Mouse (Mus musculus) heart, embryonic 15.5 days (tissue): ENCODE results near the gene Foxe3. TPM values are rescaled to one million over a fixed set of nuclear protein-coding genes. Genes with fewer than 3 reads are reported as not detected.

Source experiments
- ATAC-seq: fragments of 200-750 bp; cut with Nextera tagmentation; replicated peaks from 2 replicates; pipeline ENCODE4 v1.8.0; 2017; ENCODE audit warnings: low read depth, moderate TSS enrichment; ENCODE audit not compliant: insufficient number of reproducible peaks, insufficient read depth, low FRiP score
- H3K27ac ChIP-seq: fragments of 300-500 bp; sonication (generic); 2 replicates; pipeline ENCODE4 v1.5.1; 2015; ENCODE audit warnings: mild to moderate bottlenecking, inconsistent platforms
- H3K27me3 ChIP-seq: fragments of 300-500 bp; sonication (generic); 2 replicates; pipeline ENCODE4 v1.6.1; 2015; ENCODE audit warnings: inconsistent platforms
- H3K36me3 ChIP-seq: fragments of 300-500 bp; sonication (generic); 2 replicates; pipeline ENCODE4 v1.6.1; 2015; ENCODE audit warnings: mild to moderate bottlenecking, inconsistent platforms
- H3K4me1 ChIP-seq: fragments of 300-500 bp; sonication (generic); replicated peaks from 2 replicates; pipeline ENCODE4 v1.6.1; 2015; ENCODE audit warnings: inconsistent platforms
- H3K4me2 ChIP-seq: fragments of 300-500 bp; sonication (generic); 2 replicates; pipeline ENCODE4 v1.6.1; 2015; ENCODE audit warnings: inconsistent platforms, mild to moderate bottlenecking, moderate library complexity
- H3K4me3 ChIP-seq: fragments of 300-500 bp; sonication (generic); 2 replicates; pipeline ENCODE4 v1.5.1; 2015; ENCODE audit warnings: mild to moderate bottlenecking, inconsistent platforms
- H3K9ac ChIP-seq: fragments of 300-500 bp; sonication (generic); 2 replicates; pipeline ENCODE4 v1.6.1; 2015; ENCODE audit warnings: mild to moderate bottlenecking, inconsistent platforms
- H3K9me3 ChIP-seq: fragments of 300-500 bp; sonication (generic); replicated peaks from 2 replicates; pipeline ENCODE4 v1.6.1; 2016; ENCODE audit warnings: inconsistent platforms
- WGBS: fragments of 180-500 bp; shearing (Covaris S2); methylation state at CpG from one replicate; pipeline ENCODE4 v1.1.7; 2015; ENCODE audit warnings: mixed read lengths; 5-methylcytosine and 5-hydroxymethylcytosine counted together
- polyA plus RNA-seq: library from polyadenylated mRNA; unstranded; fragments of >200 nt; fragmentation: Nextera tagmentation; extraction: Ambion mirVana; gene quantifications from 2 replicates; pipeline ENCODE4 v1.2.1, GENCODE M21; 2015

Gene Foxe3
- polyA plus RNA-seq, 1 experiment from 2014 or later: not detected

DNA sequence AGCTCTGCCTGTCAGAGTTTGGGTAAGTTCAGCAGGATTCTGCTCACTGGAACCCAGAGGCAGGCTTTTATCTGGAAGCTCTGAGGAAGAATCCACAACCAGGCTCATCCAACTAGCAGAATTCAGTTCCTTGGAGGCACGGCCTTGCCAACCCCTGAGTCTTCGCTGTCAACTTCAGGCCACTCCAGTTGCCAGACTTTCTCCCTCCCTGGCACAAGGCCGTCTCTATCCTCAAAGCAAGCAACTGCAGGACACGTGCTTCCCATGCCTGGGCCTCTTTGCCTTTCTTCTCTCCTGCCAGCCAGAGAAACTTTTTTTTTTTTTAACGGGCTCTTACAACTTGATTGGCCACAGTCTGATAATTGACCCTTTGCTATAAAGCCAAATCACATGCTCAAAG is 19.2 kb upstream of the Foxe3 start:
- Histone ChIP-seq H3K27me3 (peaks cover 31% of the 10 kb centered on the region), H3K36me3 (no peaks in the 10 kb centered on the region), H3K4me2 (no peak overlapping the region), H3K27ac (no peak overlapping the region), H3K4me1 (no peaks in the 10 kb centered on the region), H3K4me3 (no peak overlapping the region), H3K9me3 (no peaks in the 10 kb centered on the region), H3K9ac (no peak overlapping the region)
- ATAC-seq: no peak
- whole genome bisulfite sequencing: 30% methylated on average over 5 of the region's 5 CpGs

- Histone ChIP-seq H3K4me3 (no peak overlapping the region), H3K27me3 (peaks cover 33% of the 10 kb centered on the region), H3K4me2 (no peak overlapping the region), H3K9ac (no peak overlapping the region), H3K36me3 (no peaks in the 10 kb centered on the region), H3K27ac (no peak overlapping the region), H3K9me3 (no peaks in the 10 kb centered on the region), H3K4me1 (no peaks in the 10 kb centered on the region)
- whole genome bisulfite sequencing: 68% methylated on average over 8 of the region's 8 CpGs
- ATAC-seq: no peak
Observed at GRCm38 (mm10) chr4:114942583-114942982, 16.8 kb upstream of the Foxe3 start.

DNA sequence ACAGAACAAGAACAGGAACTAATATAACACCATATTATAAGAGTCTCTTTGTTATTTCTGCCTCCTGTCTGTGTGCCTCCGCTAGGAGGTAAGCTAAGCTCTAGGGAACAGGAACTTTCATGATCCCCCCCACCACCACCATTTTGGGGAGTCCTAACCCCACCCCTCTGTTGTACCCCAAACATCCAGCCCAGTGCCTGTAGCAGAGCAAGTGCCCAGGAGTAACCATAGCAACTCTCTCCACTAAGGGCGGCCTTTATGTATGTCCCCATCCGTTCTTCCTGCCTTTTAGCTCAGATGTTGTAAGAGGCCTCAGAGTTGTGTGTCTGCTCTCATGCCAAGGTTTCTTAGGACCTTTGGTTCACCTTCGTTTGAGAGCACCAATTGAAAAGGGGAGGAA is 16.3 kb upstream of the Foxe3 start:
- Histone ChIP-seq H3K4me3 (no peak overlapping the region), H3K9me3 (no peaks in the 10 kb centered on the region), H3K27ac (no peak overlapping the region), H3K27me3 (peaks cover 35% of the 10 kb centered on the region), H3K36me3 (no peaks in the 10 kb centered on the region), H3K9ac (no peak overlapping the region), H3K4me1 (no peaks in the 10 kb centered on the region), H3K4me2 (no peak overlapping the region)
- WGBS: 61% methylated on average over 4 of the region's 4 CpGs
- ATAC-seq: no peak

- Histone ChIP-seq H3K4me2 (no peak overlapping the region), H3K9me3 (no peaks in the 10 kb centered on the region), H3K4me3 (no peak overlapping the region), H3K27me3 (peaks cover 28% of the 10 kb centered on the region), H3K4me1 (no peaks in the 10 kb centered on the region), H3K36me3 (no peaks in the 10 kb centered on the region), H3K9ac (no peak overlapping the region), H3K27ac (no peak overlapping the region)
- WGBS: 65% methylated on average over 4 of the region's 4 CpGs
- ATAC-seq: no peak
Observed at GRCm38 (mm10) chr4:114941311-114941710, 15.5 kb upstream of the Foxe3 start.

GRCm38 (mm10) chr4:114938248-114938647 is 12.4 kb upstream of the Foxe3 start:
- Histone ChIP-seq H3K4me1 (no peaks in the 10 kb centered on the region), H3K36me3 (no peaks in the 10 kb centered on the region), H3K9ac (no peak overlapping the region), H3K9me3 (no peaks in the 10 kb centered on the region), H3K4me3 (no peak overlapping the region), H3K27me3 (peaks cover 32% of the 10 kb centered on the region), H3K4me2 (no peak overlapping the region), H3K27ac (no peak overlapping the region)
- ATAC-seq: no peak
- 33% methylated on average over 3 of the region's 3 CpGs for WGBS

GRCm38 (mm10) chr4:114937459-114938047 is 11.7 kb upstream of the Foxe3 start:
- no peak for ATAC-seq
- Histone ChIP-seq H3K4me3 (no peak overlapping the region), H3K9me3 (no peaks in the 10 kb centered on the region), H3K27ac (no peak overlapping the region), H3K4me2 (no peak overlapping the region), H3K27me3 (peaks cover 39% of the 10 kb centered on the region), H3K9ac (no peak overlapping the region), H3K4me1 (no peaks in the 10 kb centered on the region), H3K36me3 (no peaks in the 10 kb centered on the region)
- WGBS: 64% methylated on average over 4 of the region's 4 CpGs

GRCm38 (mm10) chr4:114934188-114934587 is 8.4 kb upstream of the Foxe3 start:
- H3K4me1 ChIP-seq: no peaks in the 10 kb centered on the region
- H3K4me3 ChIP-seq: no peak overlapping the region
- H3K27ac ChIP-seq: no peak overlapping the region
- peaks cover 59% of the 10 kb centered on the region for H3K27me3 ChIP-seq
- no peak for ATAC-seq
- H3K4me2 ChIP-seq: no peak overlapping the region
- WGBS: 82% methylated on average over 6 of the region's 6 CpGs
- no peak overlapping the region for H3K9ac ChIP-seq
- no peaks in the 10 kb centered on the region for H3K9me3 ChIP-seq
- no peaks in the 10 kb centered on the region for H3K36me3 ChIP-seq

GRCm38 (mm10) chr4:114932747-114933146 is 6.9 kb upstream of the Foxe3 start:
- no peak for ATAC-seq
- no peaks in the 10 kb centered on the region for H3K9me3 ChIP-seq
- 81% methylated on average over 4 of the region's 4 CpGs for WGBS
- H3K4me2 ChIP-seq: no peak overlapping the region
- no peak overlapping the region for H3K9ac ChIP-seq
- H3K4me3 ChIP-seq: no peak overlapping the region
- no peak overlapping the region for H3K27ac ChIP-seq
- H3K36me3 ChIP-seq: no peaks in the 10 kb centered on the region
- H3K4me1 ChIP-seq: no peaks in the 10 kb centered on the region
- H3K27me3 ChIP-seq: peaks cover 65% of the 10 kb centered on the region

GRCm38 (mm10) chr4:114929155-114929554 is 3.3 kb upstream of the Foxe3 start:
- Histone ChIP-seq H3K27ac (no peak overlapping the region), H3K9ac (no peak overlapping the region), H3K4me1 (peaks cover 14% of the 10 kb centered on the region), H3K9me3 (no peaks in the 10 kb centered on the region), H3K36me3 (no peaks in the 10 kb centered on the region), H3K4me3 (no peak overlapping the region), H3K27me3 (peaks cover 86% of the 10 kb centered on the region), H3K4me2 (no peak overlapping the region)
- WGBS: 41% methylated on average over 15 of the region's 15 CpGs
- no peak for ATAC-seq

DNA sequence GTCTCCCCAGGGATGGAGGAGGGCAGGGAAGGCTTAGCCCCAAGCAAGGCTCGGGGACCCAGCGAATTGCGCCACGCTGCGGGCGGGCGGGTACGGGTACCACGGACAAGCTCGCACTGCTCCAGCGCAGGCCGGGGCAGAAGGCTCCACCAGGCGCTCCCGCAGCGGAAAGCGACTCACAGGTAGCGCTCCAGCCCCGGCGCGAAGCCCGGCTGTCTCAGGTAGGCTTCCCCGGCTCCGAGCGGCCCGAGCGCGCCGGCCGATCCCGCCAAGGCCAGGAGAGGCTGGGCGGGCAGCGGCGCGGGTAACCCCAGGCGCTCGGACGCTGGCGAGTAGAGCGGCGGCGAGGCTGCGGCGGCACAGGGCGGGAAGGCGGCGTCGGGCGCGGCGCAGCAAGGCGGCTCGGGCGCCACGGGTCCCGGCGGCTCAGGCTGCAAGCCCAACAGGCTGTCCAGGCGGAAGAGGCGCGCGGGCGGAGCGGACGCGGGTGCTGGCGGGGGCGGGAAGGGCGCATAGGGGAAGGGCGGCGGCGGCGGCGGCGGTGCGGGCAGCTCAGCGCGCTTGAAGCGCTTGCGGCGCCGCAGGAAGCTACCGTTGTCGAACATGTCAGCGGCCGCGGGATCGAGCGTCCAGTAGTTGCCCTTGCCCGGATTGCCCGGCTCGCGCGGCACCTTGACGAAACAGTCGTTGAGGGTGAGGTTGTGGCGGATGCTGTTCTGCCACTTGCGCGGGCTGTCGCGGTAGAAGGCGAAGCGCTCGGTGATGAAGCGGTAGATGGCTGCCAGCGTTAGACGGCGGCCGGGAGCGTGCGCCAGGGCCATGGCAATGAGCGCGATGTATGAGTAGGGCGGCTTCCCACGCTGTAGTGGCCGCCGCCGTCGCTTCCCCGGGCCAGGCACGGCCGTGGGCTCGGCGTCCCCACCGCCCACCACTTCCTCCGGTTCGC is 569 bp downstream of the Foxe3 start:
- Histone ChIP-seq H3K27ac (no peak overlapping the region), H3K27me3 (peaks cover 87% of the 10 kb centered on the region), H3K4me1 (peaks cover 14% of the 10 kb centered on the region), H3K9ac (no peak overlapping the region), H3K4me3 (peak overlapping the region; percentile 42), H3K4me2 (peak overlapping the region; percentile 73), H3K9me3 (no peaks in the 10 kb centered on the region), H3K36me3 (no peaks in the 10 kb centered on the region)
- 0 out of 2 replicates have a peak, but pooled peaks have one; percentile 56 for ATAC-seq
- WGBS: under 1% methylated on average over 125 of the region's 125 CpGs

DNA sequence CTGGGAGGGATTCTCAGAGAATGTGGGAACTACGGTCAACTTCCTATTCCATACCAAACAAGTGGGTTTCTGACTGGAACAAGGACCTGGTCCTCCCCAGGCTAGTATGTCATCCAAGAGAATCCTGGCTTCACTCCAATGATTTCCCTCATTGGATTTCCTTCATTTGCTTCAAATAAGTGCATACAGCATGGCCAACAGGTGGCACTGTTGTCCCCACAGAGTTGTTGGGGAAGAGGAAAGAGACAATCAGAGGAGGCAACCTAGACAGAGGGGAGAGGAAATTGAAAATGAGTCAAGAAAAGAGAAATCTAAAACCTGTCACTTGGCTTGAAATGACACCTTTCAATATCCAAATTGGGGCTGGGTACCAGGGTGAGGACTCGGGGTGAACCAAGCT is 8.7 kb downstream of the Foxe3 start:
- no peak overlapping the region for H3K9ac ChIP-seq
- no peaks in the 10 kb centered on the region for H3K9me3 ChIP-seq
- peaks cover 75% of the 10 kb centered on the region for H3K27me3 ChIP-seq
- 0 out of 2 replicates have a peak, but pooled peaks cover 11% of the 10 kb centered on the region for H3K4me1 ChIP-seq
- H3K36me3 ChIP-seq: no peaks in the 10 kb centered on the region
- H3K27ac ChIP-seq: no peak overlapping the region
- 40% methylated on average over 2 of the region's 2 CpGs for WGBS
- no peak overlapping the region for H3K4me2 ChIP-seq
- no peak for ATAC-seq
- H3K4me3 ChIP-seq: no peak overlapping the region
